ENCODE assay signal across 29 mouse cellular contexts in genomic region chr17:74318721-74319120, GRCm38 (mm10). TPM values are rescaled to one million over a fixed set of nuclear protein-coding genes. Genes with fewer than 3 reads are reported as not detected.
DNase-seq lines count a peak whose midpoint lies in the region; ATAC-seq and TF ChIP-seq lines count a peak whose summit lies in the region.
"Had no signal": no experiment of that assay in that cellular context is flagged by ENCODE, and none has a peak within 500 bp of the region (broad histone marks: within the 10 kb centered on the region; RNA-seq: fewer than 3 reads in every experiment).

No protein-coding gene starts in this region.

- H3K36me3 ChIP-seq in kidney, adult 2 months (ENCODE audit: control insufficient read depth, insufficient read depth, low read length), result no peaks in the 10 kb centered on the region
- peaks cover 7% of the 10 kb centered on the region; the same call in 1 of the 2 replicates for H3K36me3 ChIP-seq in lung, embryonic 14.5 days (ENCODE audit: insufficient read depth)
- H3K36me3 ChIP-seq: neural tube, embryonic 15.5 days had no signal

- ATAC-seq in lung, embryonic 14.5 days (ENCODE audit: insufficient read depth), result no peak
- ATAC-seq: forebrain, embryonic 13.5 days; inflammation-experienced regulatory T-cells, adult 6 months; midbrain, embryonic 16.5 days had no signal

- H3K4me1 ChIP-seq in kidney, adult 2 months (ENCODE audit: control insufficient read depth, insufficient read depth, low read length), result no peaks in the 10 kb centered on the region
- peaks cover 4% of the 10 kb centered on the region; the same call in 1 of the 2 replicates for H3K4me1 ChIP-seq in lung, embryonic 14.5 days (ENCODE audit: insufficient read depth)

- H3K27ac ChIP-seq in kidney, adult 2 months (ENCODE audit: insufficient read depth, low read depth, low read length), result no peak overlapping the region
- no peak overlapping the region for H3K27ac ChIP-seq in lung, embryonic 14.5 days (ENCODE audit: low read depth)
- H3K27ac ChIP-seq: forebrain, embryonic 13.5 days; heart, embryonic 13.5 days; limb, embryonic 10.5 days; macrophage; neural tube, embryonic 15.5 days had no signal

- DNase-seq in embryo, embryonic 10.5 days (ENCODE audit: low spot score), result peak; percentile 15
- DNase-seq in embryo, embryonic 9.5 days (ENCODE audit: extremely low spot score), result no peak
- DNase-seq in kidney, adult 2 months, result no peak
- DNase-seq in kidney, postnatal 10 days, result no peak
- peak; percentile 28 for DNase-seq in lung, embryonic 14.5 days
- no peak for DNase-seq in lung, postnatal 36 days
- DNase-seq in naive thymus-derived CD4-positive, alpha-beta T cell, adult 2 months (ENCODE audit: low read depth), result peak; percentile 36
- DNase-seq in spleen, postnatal 10 days (ENCODE audit: low spot score in 2 of 2), result no peak
- DNase-seq: adrenal gland, postnatal 10 days; cerebellum, adult 8-10 months; cerebellum, postnatal 36 days; gastrocnemius, postnatal 10 days; heart, adult 11 months; heart, postnatal 14 days; kidney, adult 9 months; kidney, postnatal 4 days; layer of hippocampus, adult 9-11 months; liver; lung, adult 2 months; right cerebral cortex, adult 18-20 months; right cerebral cortex, postnatal 4 days; thymus, adult 2 months had no signal

- no peaks in the 10 kb centered on the region for H3K27me3 ChIP-seq in kidney, adult 2 months (replicated peaks; ENCODE audit: control insufficient read depth, insufficient read depth, low read length)
- no peaks in the 10 kb centered on the region for H3K27me3 ChIP-seq in lung, embryonic 14.5 days (ENCODE audit: insufficient read depth, low read length)
- H3K27me3 ChIP-seq: forebrain, embryonic 13.5 days; heart, embryonic 13.5 days; neural tube, embryonic 15.5 days had no signal

- no peak overlapping the region for H3K9ac ChIP-seq in lung, embryonic 14.5 days
- H3K9ac ChIP-seq: forebrain, embryonic 13.5 days; heart, embryonic 13.5 days; neural tube, embryonic 15.5 days had no signal

- 0 out of 2 replicates have a peak, but pooled peaks have one; percentile 6 for TF ChIP-seq CTCF in kidney, adult 2 months (conservative IDR thresholded peaks at IDR 0.05; ENCODE audit: insufficient read depth, insufficient read length, low read depth, low read length)
- TF ChIP-seq CTCF in lung, embryonic 14.5 days (IDR thresholded peaks at IDR 0.05; ENCODE audit: low read depth), result peak; percentile 8; the same call in 1 of the 2 replicates

- no peaks in the 10 kb centered on the region for H3K9me3 ChIP-seq in lung, embryonic 14.5 days (ENCODE audit: low read depth, low read length)
- H3K9me3 ChIP-seq: forebrain, embryonic 13.5 days; heart, embryonic 13.5 days; limb, embryonic 10.5 days; neural tube, embryonic 15.5 days had no signal

- no peak for TF ChIP-seq POLR2A in kidney, adult 2 months (IDR thresholded peaks at IDR 0.05; ENCODE audit: low read depth, low read length)

- no peak overlapping the region for H3K4me2 ChIP-seq in lung, embryonic 14.5 days
- H3K4me2 ChIP-seq: forebrain, embryonic 13.5 days; heart, embryonic 13.5 days; neural tube, embryonic 15.5 days had no signal

- H3K4me3 ChIP-seq in kidney, adult 2 months (ENCODE audit: insufficient read depth, low read depth, low read length), result no peak overlapping the region
- no peak overlapping the region for H3K4me3 ChIP-seq in lung, embryonic 14.5 days (ENCODE audit: low read depth, low read length)
- H3K4me3 ChIP-seq: forebrain, embryonic 13.5 days; heart, embryonic 13.5 days; limb, embryonic 10.5 days; neural tube, embryonic 15.5 days had no signal

- WGBS in kidney, adult 2 months, result 92% methylated on average over 6 of the region's 6 CpGs
- WGBS in lung, embryonic 14.5 days, result 93% methylated on average over 6 of the region's 6 CpGs

RNA-seq across cellular contexts. Expression of gene Dpy30, which starts 5.0 kb away (rescaled TPM):
- polyA plus RNA-seq in kidney, adult 2 months (2012; rRNA removed), result 38.1 and 57.3 TPM in 2 replicates
- 202 and 207 TPM in 2 replicates for polyA plus RNA-seq in lung, embryonic 14.5 days (2014; fragmentation: Nextera tagmentation; extraction: Ambion mirVana)

RNA-seq across cellular contexts. Expression of gene Spast, which starts 20.1 kb away (rescaled TPM):
- polyA plus RNA-seq in kidney, adult 2 months (2012; rRNA removed), result 3.5 and 4.2 TPM in 2 replicates
- polyA plus RNA-seq in lung, embryonic 14.5 days (2014; fragmentation: Nextera tagmentation; extraction: Ambion mirVana), result 25.8 and 26.7 TPM in 2 replicates

RNA-seq across cellular contexts. Expression of gene Memo1, which starts 23.4 kb away (rescaled TPM):
- polyA plus RNA-seq in kidney, adult 2 months (2012; rRNA removed), result 38.7 and 43.1 TPM in 2 replicates
- 98.1 and 99.2 TPM in 2 replicates for polyA plus RNA-seq in lung, embryonic 14.5 days (2014; fragmentation: Nextera tagmentation; extraction: Ambion mirVana)

Comparison
In these comparisons a context has a peak if more than half of its experiments do, and no peak if none do; other contexts are left out.
1. DNase-seq: peak in embryo, embryonic 10.5 days (single experiment), lung, embryonic 14.5 days (single experiment) and naive thymus-derived CD4-positive, alpha-beta T cell, adult 2 months (single experiment); none in embryo, embryonic 9.5 days (single experiment), kidney, adult 2 months (single experiment), kidney, postnatal 10 days (single experiment), lung, postnatal 36 days (single experiment) and spleen, postnatal 10 days (0 of 2).